In genomic region chr12:105967806-105968205, GRCm38 (mm10) we compare ENCODE assay signal across 8 mouse cellular contexts. TPM values are rescaled to one million over a fixed set of nuclear protein-coding genes. Genes with fewer than 3 reads are reported as not detected.
DNase-seq lines count a peak whose midpoint lies in the region; ATAC-seq and TF ChIP-seq lines count a peak whose summit lies in the region.

No protein-coding gene starts in this region.

- TF ChIP-seq EP300 in heart, postnatal 0 days (IDR thresholded peaks at IDR 0.05; ENCODE audit: low read depth) = no peak

- H3K4me1 ChIP-seq in heart, postnatal 0 days (ENCODE audit: control insufficient read depth, insufficient read depth) = peaks cover 7% of the 10 kb centered on the region; the same call in 1 of the 2 replicates
- peaks cover 24% of the 10 kb centered on the region for H3K4me1 ChIP-seq in embryonic facial prominence, embryonic 10.5 days
- H3K4me1 ChIP-seq in intestine, embryonic 14.5 days (replicated peaks; ENCODE audit: control insufficient read depth, insufficient read depth, low read length) = no peaks in the 10 kb centered on the region
- peaks cover 11% of the 10 kb centered on the region for H3K4me1 ChIP-seq in midbrain, embryonic 16.5 days (ENCODE audit: control insufficient read depth, insufficient read depth, low read length)

- peak overlapping the region; percentile 46 for H3K4me2 ChIP-seq in heart, postnatal 0 days (ENCODE audit: low read depth, low read length)
- H3K4me2 ChIP-seq in intestine, embryonic 14.5 days (ENCODE audit: low read length) = peak overlapping the region; percentile 50
- H3K4me2 ChIP-seq in midbrain, embryonic 16.5 days (ENCODE audit: low read length) = peak overlapping the region; percentile 45

- peak overlapping the region; percentile 12 for H3K4me3 ChIP-seq in heart, postnatal 0 days (ENCODE audit: low read depth, low read length)
- peak overlapping the region; percentile 48 for H3K4me3 ChIP-seq in embryonic facial prominence, embryonic 10.5 days
- 0 out of 2 replicates have a peak overlapping the region, but pooled peaks have one; percentile 7 for H3K4me3 ChIP-seq in intestine, embryonic 14.5 days (ENCODE audit: low read depth, low read length)
- H3K4me3 ChIP-seq in midbrain, embryonic 16.5 days (ENCODE audit: low read depth, low read length) = peak overlapping the region; percentile 11; the same call in 1 of the 2 replicates

- H3K9me3 ChIP-seq in heart, postnatal 0 days (replicated peaks; ENCODE audit: control insufficient read depth, low read length) = peaks cover 4% of the 10 kb centered on the region; the same call in 1 of the 2 replicates
- peaks cover 6% of the 10 kb centered on the region; the same call in 1 of the 2 replicates for H3K9me3 ChIP-seq in embryonic facial prominence, embryonic 10.5 days
- no peaks in the 10 kb centered on the region for H3K9me3 ChIP-seq in intestine, embryonic 14.5 days (ENCODE audit: control insufficient read depth, low read length)
- no peaks in the 10 kb centered on the region for H3K9me3 ChIP-seq in midbrain, embryonic 16.5 days (replicated peaks; ENCODE audit: control insufficient read depth, low read length, poor library complexity, severe bottlenecking)

- H3K9ac ChIP-seq in heart, postnatal 0 days (replicated peaks; ENCODE audit: low read depth, low read length) = no peak overlapping the region
- H3K9ac ChIP-seq in intestine, embryonic 14.5 days (ENCODE audit: low read length) = no peak overlapping the region
- H3K9ac ChIP-seq in midbrain, embryonic 16.5 days (ENCODE audit: low read depth, low read length) = no peak overlapping the region

- H3K36me3 ChIP-seq in heart, postnatal 0 days (replicated peaks; ENCODE audit: control insufficient read depth, insufficient read depth, low read length) = no peaks in the 10 kb centered on the region
- H3K36me3 ChIP-seq in embryonic facial prominence, embryonic 10.5 days (replicated peaks) = no peaks in the 10 kb centered on the region
- H3K36me3 ChIP-seq in intestine, embryonic 14.5 days (ENCODE audit: control insufficient read depth, insufficient read depth, low read length) = no peaks in the 10 kb centered on the region
- H3K36me3 ChIP-seq in midbrain, embryonic 16.5 days (ENCODE audit: control insufficient read depth, insufficient read depth, low read length) = no peaks in the 10 kb centered on the region

- TF ChIP-seq CTCF in heart, postnatal 0 days (IDR thresholded peaks at IDR 0.05; ENCODE audit: low read depth) = no peak

- no peak for DNase-seq in heart, postnatal 0 days (ENCODE audit: low spot score)
- no peak for DNase-seq in heart, postnatal 10 days
- peak; percentile 50 for DNase-seq in embryonic facial prominence, embryonic 10.5 days (ENCODE audit: low spot score)
- DNase-seq in intestine, embryonic 14.5 days (ENCODE audit: low spot score) = no peak
- DNase-seq in right cerebral cortex, adult 2 months (ENCODE audit: low spot score in 2 of 2) = no peak
- DNase-seq in gastrocnemius, adult 8-10 months (ENCODE audit: low spot score in 2 of 2) = no peak
- no peak for DNase-seq in frontal cortex, adult 2 months (ENCODE audit: extremely low spot score in 1 of 2, low spot score in 1 of 2)

- H3K27ac ChIP-seq in heart, postnatal 0 days (ENCODE audit: low read depth) = no peak overlapping the region
- peak overlapping the region; percentile 57; the same call in 1 of the 2 replicates for H3K27ac ChIP-seq in embryonic facial prominence, embryonic 10.5 days (replicated peaks)
- no peak overlapping the region for H3K27ac ChIP-seq in intestine, embryonic 14.5 days (ENCODE audit: low read depth)
- H3K27ac ChIP-seq in midbrain, embryonic 16.5 days (ENCODE audit: low read length) = no peak overlapping the region

- no peak for ATAC-seq in heart, postnatal 0 days (ENCODE audit: insufficient read depth, low read depth)
- no peak for ATAC-seq in intestine, embryonic 14.5 days (replicated peaks; ENCODE audit: low FRiP score, low TSS enrichment, low read depth)
- no peak for ATAC-seq in midbrain, embryonic 16.5 days

- 16% methylated on average over 18 of the region's 18 CpGs for WGBS in heart, postnatal 0 days
- 6% methylated on average over 18 of the region's 18 CpGs for WGBS in embryonic facial prominence, embryonic 10.5 days
- 12% methylated on average over 18 of the region's 18 CpGs for WGBS in intestine, embryonic 14.5 days
- 12% methylated on average over 18 of the region's 18 CpGs for WGBS in midbrain, embryonic 16.5 days

- intact Hi-C loops in heart, postnatal 10 days (cut with DNase I) = no loop called here

- H3K27me3 ChIP-seq in heart, postnatal 0 days (ENCODE audit: control insufficient read depth, insufficient read depth, low read length) = 0 out of 2 replicates have a peak, but pooled peaks cover 4% of the 10 kb centered on the region
- H3K27me3 ChIP-seq in embryonic facial prominence, embryonic 10.5 days (replicated peaks; ENCODE audit: low read depth, poor library complexity, severe bottlenecking) = peaks cover 54% of the 10 kb centered on the region
- H3K27me3 ChIP-seq in intestine, embryonic 14.5 days (replicated peaks; ENCODE audit: control insufficient read depth, insufficient read depth, low read length) = no peaks in the 10 kb centered on the region
- H3K27me3 ChIP-seq in midbrain, embryonic 16.5 days (ENCODE audit: control insufficient read depth, insufficient read depth, low read depth, low read length) = no peaks in the 10 kb centered on the region

RNA-seq across cellular contexts. Expression of gene Vrk1, which starts 42.2 kb away (rescaled TPM):
- 8.0 and 19.9 TPM in 2 replicates for total RNA-seq in heart, postnatal 0 days (2014; rRNA removed; ENCODE audit: low replicate concordance)
- polyA plus RNA-seq in heart, postnatal 0 days (2015; fragmentation: Nextera tagmentation; extraction: Ambion mirVana) = 23.6 and 26.0 TPM in 2 replicates
- 10 to 100 TPM; 17.8 to 19.1 TPM for total RNA-seq in heart, postnatal 10 days (2021)
- polyA plus RNA-seq in embryonic facial prominence, embryonic 10.5 days (2016; fragmentation: Nextera tagmentation; extraction: Ambion mirVana) = 113 and 115 TPM in 2 replicates
- 73.2 and 75.0 TPM in 2 replicates for polyA plus RNA-seq in intestine, embryonic 14.5 days (2014; fragmentation: Nextera tagmentation; extraction: Ambion mirVana)
- 30.1 and 34.0 TPM in 2 replicates for polyA plus RNA-seq in midbrain, embryonic 16.5 days (2015; fragmentation: Nextera tagmentation; extraction: Ambion mirVana)
- 1 to 10 TPM; 3.4 to 4.4 (median 3.8) TPM for total RNA-seq in gastrocnemius, adult 8-10 months (2022)
- 16.4 and 17.7 TPM in 2 replicates for polyA plus RNA-seq in frontal cortex, adult 2 months (2012; rRNA removed)
